Mouse (Mus musculus): ENCODE data around the gene Pfkfb1. TPM values are rescaled to one million over a fixed set of nuclear protein-coding genes. Genes with fewer than 3 reads are reported as not detected.

Gene Pfkfb1
- polyA plus RNA-seq, 2 experiments: 5.5 to 7.7 TPM

GRCm38 (mm10) chrX:150636421-150636820, 48.4 kb downstream of the Pfkfb1 start:
- H3K4me1 ChIP-seq (ENCODE audit: control insufficient read depth, insufficient read depth, low read length): no peaks in the 10 kb centered on the region
- DNase-seq (ENCODE audit: low spot score): no peak
- H3K27ac ChIP-seq (replicated peaks; ENCODE audit: low read depth, low read length): no peak overlapping the region
- 60% methylated on average over 1 of the region's 1 CpGs for WGBS
- H3K4me2 ChIP-seq (replicated peaks; ENCODE audit: low read depth, low read length, severe bottlenecking): no peak overlapping the region
- no peaks in the 10 kb centered on the region for H3K9me3 ChIP-seq (ENCODE audit: control insufficient read depth, low read length)
- no peak for TF ChIP-seq POLR2A (IDR thresholded peaks at IDR 0.05; ENCODE audit: borderline replicate concordance, extremely low read depth, insufficient read depth, insufficient read length)
- H3K27me3 ChIP-seq (ENCODE audit: control insufficient read depth, insufficient read depth, low read length): no peaks in the 10 kb centered on the region
- no peak overlapping the region for H3K9ac ChIP-seq (ENCODE audit: low read depth, low read length, severe bottlenecking)
- no peaks in the 10 kb centered on the region for H3K36me3 ChIP-seq (ENCODE audit: control insufficient read depth, insufficient read depth, low read length)
- no peak overlapping the region for H3K4me3 ChIP-seq (replicated peaks; ENCODE audit: low read length)
- no peak for ATAC-seq (ENCODE audit: low FRiP score, low read depth)

- no peaks in the 10 kb centered on the region for H3K4me1 ChIP-seq (ENCODE audit: control insufficient read depth, insufficient read depth, low read length)
- peak overlapping the region; percentile 44 for H3K9ac ChIP-seq (ENCODE audit: low read depth, low read length, severe bottlenecking)
- H3K9me3 ChIP-seq (ENCODE audit: control insufficient read depth, low read length): no peaks in the 10 kb centered on the region
- no peak overlapping the region for H3K27ac ChIP-seq (replicated peaks; ENCODE audit: low read depth, low read length)
- H3K4me2 ChIP-seq (replicated peaks; ENCODE audit: low read depth, low read length, severe bottlenecking): peak overlapping the region; percentile 41
- peak; percentile 58 for ATAC-seq (ENCODE audit: low FRiP score, low read depth)
- peak; percentile 17 for DNase-seq (ENCODE audit: low spot score)
- 56% methylated on average over 25 of the region's 44 CpGs for WGBS
- peaks cover 18% of the 10 kb centered on the region; the same call in 1 of the 2 replicates for H3K36me3 ChIP-seq (ENCODE audit: control insufficient read depth, insufficient read depth, low read length)
- no peaks in the 10 kb centered on the region for H3K27me3 ChIP-seq (ENCODE audit: control insufficient read depth, insufficient read depth, low read length)
- peak overlapping the region; percentile 47 for H3K4me3 ChIP-seq (replicated peaks; ENCODE audit: low read length)
- TF ChIP-seq POLR2A (IDR thresholded peaks at IDR 0.05; ENCODE audit: borderline replicate concordance, extremely low read depth, insufficient read depth, insufficient read length): no peak
These were observed 68.3 kb downstream of the Pfkfb1 start for GRCm38 (mm10) chrX:150656122-150656907.

GRCm38 (mm10) chrX:150656908-150657796, 69.1 kb downstream of the Pfkfb1 start, which contains the start of gene Tro:
TSS of gene Tro (minus strand) at chrX:150657583.
- peak within 1 kb of the TSS; percentile 41 for H3K4me2 ChIP-seq (replicated peaks; ENCODE audit: low read depth, low read length, severe bottlenecking)

GRCm38 (mm10) chrX:150657797-150658118, 69.7 kb downstream of the Pfkfb1 start:
- no peak for DNase-seq (ENCODE audit: low spot score)
- no peak for TF ChIP-seq POLR2A (IDR thresholded peaks at IDR 0.05; ENCODE audit: borderline replicate concordance, extremely low read depth, insufficient read depth, insufficient read length)
- H3K9ac ChIP-seq (ENCODE audit: low read depth, low read length, severe bottlenecking): no peak overlapping the region
- peak overlapping the region; percentile 41 for H3K4me2 ChIP-seq (replicated peaks; ENCODE audit: low read depth, low read length, severe bottlenecking)
- H3K4me3 ChIP-seq (replicated peaks; ENCODE audit: low read length): peak overlapping the region; percentile 47
- H3K27ac ChIP-seq (replicated peaks; ENCODE audit: low read depth, low read length): no peak overlapping the region
- H3K9me3 ChIP-seq (ENCODE audit: control insufficient read depth, low read length): no peaks in the 10 kb centered on the region
- ATAC-seq (ENCODE audit: low FRiP score, low read depth): no peak
- H3K4me1 ChIP-seq (ENCODE audit: control insufficient read depth, insufficient read depth, low read length): no peaks in the 10 kb centered on the region
- 47% methylated on average over 3 of the region's 3 CpGs for WGBS
- no peaks in the 10 kb centered on the region for H3K27me3 ChIP-seq (ENCODE audit: control insufficient read depth, insufficient read depth, low read length)
- peaks cover 5% of the 10 kb centered on the region; the same call in 1 of the 2 replicates for H3K36me3 ChIP-seq (ENCODE audit: control insufficient read depth, insufficient read depth, low read length)

More at GRCm38 (mm10) chrX:150656908-150657796, 69.1 kb downstream of the Pfkfb1 start, which contains the start of gene Tro:
- H3K4me3 ChIP-seq (replicated peaks; ENCODE audit: low read length): peak within 1 kb of the TSS; percentile 47
- 27% methylated on average over 36 of the region's 37 CpGs for WGBS
- DNase-seq (ENCODE audit: low spot score) (peak; percentile 80), ATAC-seq (ENCODE audit: low FRiP score, low read depth) (peak; percentile 93)
- TF ChIP-seq POLR2A (IDR thresholded peaks at IDR 0.05; ENCODE audit: borderline replicate concordance, extremely low read depth, insufficient read depth, insufficient read length): 0 out of 2 replicates have a peak, but pooled peaks have one; percentile 24
- H3K9ac ChIP-seq (ENCODE audit: low read depth, low read length, severe bottlenecking): peak within 1 kb of the TSS; percentile 44
- no peaks in the 10 kb centered on the region for H3K4me1 ChIP-seq (ENCODE audit: control insufficient read depth, insufficient read depth, low read length)
- no peaks in the 10 kb centered on the region for H3K9me3 ChIP-seq (ENCODE audit: control insufficient read depth, low read length)
- H3K27ac ChIP-seq (replicated peaks; ENCODE audit: low read depth, low read length): no peak within 1 kb of the TSS
- H3K27me3 ChIP-seq (ENCODE audit: control insufficient read depth, insufficient read depth, low read length): no peaks in the 10 kb centered on the region
- H3K36me3 ChIP-seq (ENCODE audit: control insufficient read depth, insufficient read depth, low read length): peaks cover 11% of the 10 kb centered on the region; the same call in 1 of the 2 replicates

DNA sequence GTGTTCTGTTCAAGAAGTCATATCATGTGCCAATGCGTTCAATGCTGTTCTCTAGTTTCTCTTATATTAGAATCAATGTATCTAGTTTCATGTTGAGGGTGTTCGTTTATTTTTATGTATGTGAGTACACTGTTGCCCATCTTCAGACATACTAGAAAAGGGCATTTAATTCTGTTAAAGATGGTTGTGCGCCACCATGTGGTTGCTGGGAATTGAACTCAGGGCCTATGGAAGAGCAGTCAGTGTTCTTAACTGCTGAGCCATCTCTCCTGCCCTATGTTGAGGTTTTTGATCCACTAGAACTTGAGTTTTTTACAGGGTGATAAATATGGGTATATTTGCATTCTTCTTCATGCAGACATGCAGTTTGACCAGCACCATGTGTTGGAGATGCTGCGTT, 74.8 kb downstream of the Pfkfb1 start:
- no peaks in the 10 kb centered on the region for H3K27me3 ChIP-seq (ENCODE audit: control insufficient read depth, insufficient read depth, low read length)
- DNase-seq (ENCODE audit: low spot score): no peak

More for the DNA sequence above, 74.8 kb downstream of the Pfkfb1 start:
- Histone ChIP-seq H3K4me1 (ENCODE audit: control insufficient read depth, insufficient read depth, low read length) (no peaks in the 10 kb centered on the region), H3K36me3 (ENCODE audit: control insufficient read depth, insufficient read depth, low read length) (no peaks in the 10 kb centered on the region), H3K9ac (ENCODE audit: low read depth, low read length, severe bottlenecking) (no peak overlapping the region), H3K9me3 (ENCODE audit: control insufficient read depth, low read length) (no peaks in the 10 kb centered on the region), H3K4me2 (replicated peaks; ENCODE audit: low read depth, low read length, severe bottlenecking) (no peak overlapping the region), H3K27ac (replicated peaks; ENCODE audit: low read depth, low read length) (no peak overlapping the region), H3K4me3 (replicated peaks; ENCODE audit: low read length) (no peak overlapping the region)
- WGBS: 27% methylated on average over 4 of the region's 4 CpGs
- no peak for TF ChIP-seq POLR2A (IDR thresholded peaks at IDR 0.05; ENCODE audit: borderline replicate concordance, extremely low read depth, insufficient read depth, insufficient read length)
- ATAC-seq (ENCODE audit: low FRiP score, low read depth): no peak

Data from limb, embryonic 14.5 days (tissue).